Mouse (Mus musculus): ENCODE results near the gene Mgme1. TPM values are rescaled to one million over a fixed set of nuclear protein-coding genes. Genes with fewer than 3 reads are reported as not detected.

Mgme1 gene
- polyA plus RNA-seq, 1 experiment from 2014 or later, result 8.4 TPM

- H3K27ac ChIP-seq (replicated peaks), result no peak overlapping the region
- ATAC-seq (ENCODE audit: low FRiP score, low TSS enrichment) (no peak), DNase-seq (ENCODE audit: low spot score) (no peak)
These were observed 40.0 kb upstream of the Mgme1 start for GRCm38 (mm10) chr2:144230498-144230897.

GRCm38 (mm10) chr2:144231115-144231514 lies 39.3 kb upstream of the Mgme1 start:
- Histone ChIP-seq H3K9me3 (ENCODE audit: control insufficient read depth, low read length) (0 out of 2 replicates have a peak, but pooled peaks cover 7% of the 10 kb centered on the region), H3K9ac (ENCODE audit: low read length) (no peak overlapping the region), H3K4me1 (replicated peaks; ENCODE audit: control insufficient read depth, insufficient read depth) (no peaks in the 10 kb centered on the region), H3K4me3 (ENCODE audit: low read depth, low read length) (no peak overlapping the region), H3K4me2 (replicated peaks; ENCODE audit: low read depth) (no peak overlapping the region), H3K27me3 (ENCODE audit: control insufficient read depth, insufficient read depth, low read length) (no peaks in the 10 kb centered on the region), H3K27ac (replicated peaks) (no peak overlapping the region), H3K36me3 (ENCODE audit: control insufficient read depth, insufficient read depth, low read length) (no peaks in the 10 kb centered on the region)
- TF ChIP-seq EP300 (optimal IDR thresholded peaks at IDR 0.05) (no peak), CTCF (IDR thresholded peaks at IDR 0.05; ENCODE audit: low read depth) (no peak)
- WGBS, result 71% methylated on average over 5 of the region's 5 CpGs
- ATAC-seq (ENCODE audit: low FRiP score, low TSS enrichment) (no peak), DNase-seq (ENCODE audit: low spot score) (no peak)

More at GRCm38 (mm10) chr2:144230498-144230897, 40.0 kb upstream of the Mgme1 start:
- no peaks in the 10 kb centered on the region for H3K27me3 ChIP-seq (ENCODE audit: control insufficient read depth, insufficient read depth, low read length)
- TF ChIP-seq CTCF (IDR thresholded peaks at IDR 0.05; ENCODE audit: low read depth), result no peak
- no peak for TF ChIP-seq EP300 (optimal IDR thresholded peaks at IDR 0.05)
- 16% methylated on average over 7 of the region's 7 CpGs for WGBS
- no peak overlapping the region for H3K4me3 ChIP-seq (ENCODE audit: low read depth, low read length)
- no peak overlapping the region for H3K4me2 ChIP-seq (replicated peaks; ENCODE audit: low read depth)
- no peaks in the 10 kb centered on the region for H3K36me3 ChIP-seq (ENCODE audit: control insufficient read depth, insufficient read depth, low read length)
- H3K9ac ChIP-seq (ENCODE audit: low read length), result no peak overlapping the region
- 0 out of 2 replicates have a peak, but pooled peaks cover 7% of the 10 kb centered on the region for H3K9me3 ChIP-seq (ENCODE audit: control insufficient read depth, low read length)
- H3K4me1 ChIP-seq (replicated peaks; ENCODE audit: control insufficient read depth, insufficient read depth), result no peaks in the 10 kb centered on the region

GRCm38 (mm10) chr2:144233534-144233933 lies 36.9 kb upstream of the Mgme1 start:
- no peak overlapping the region for H3K9ac ChIP-seq (ENCODE audit: low read length)
- H3K36me3 ChIP-seq (ENCODE audit: control insufficient read depth, insufficient read depth, low read length), result no peaks in the 10 kb centered on the region
- H3K27ac ChIP-seq (replicated peaks), result no peak overlapping the region
- 73% methylated on average over 3 of the region's 3 CpGs for WGBS
- TF ChIP-seq CTCF (IDR thresholded peaks at IDR 0.05; ENCODE audit: low read depth), result no peak
- TF ChIP-seq EP300 (optimal IDR thresholded peaks at IDR 0.05), result no peak
- ATAC-seq (ENCODE audit: low FRiP score, low TSS enrichment) (no peak), DNase-seq (ENCODE audit: low spot score) (no peak)
- H3K4me2 ChIP-seq (replicated peaks; ENCODE audit: low read depth), result no peak overlapping the region
- no peaks in the 10 kb centered on the region for H3K27me3 ChIP-seq (ENCODE audit: control insufficient read depth, insufficient read depth, low read length)
- 0 out of 2 replicates have a peak, but pooled peaks cover 7% of the 10 kb centered on the region for H3K9me3 ChIP-seq (ENCODE audit: control insufficient read depth, low read length)
- no peak overlapping the region for H3K4me3 ChIP-seq (ENCODE audit: low read depth, low read length)
- peaks cover under 1% of the 10 kb centered on the region; the same call in 1 of the 2 replicates for H3K4me1 ChIP-seq (replicated peaks; ENCODE audit: control insufficient read depth, insufficient read depth)

- Histone ChIP-seq H3K9ac (ENCODE audit: low read length) (no peak overlapping the region), H3K27me3 (ENCODE audit: control insufficient read depth, insufficient read depth, low read length) (no peaks in the 10 kb centered on the region), H3K36me3 (ENCODE audit: control insufficient read depth, insufficient read depth, low read length) (no peaks in the 10 kb centered on the region), H3K4me1 (replicated peaks; ENCODE audit: control insufficient read depth, insufficient read depth) (peaks cover 2% of the 10 kb centered on the region; the same call in 1 of the 2 replicates), H3K4me2 (replicated peaks; ENCODE audit: low read depth) (no peak overlapping the region), H3K4me3 (ENCODE audit: low read depth, low read length) (no peak overlapping the region), H3K9me3 (ENCODE audit: control insufficient read depth, low read length) (0 out of 2 replicates have a peak, but pooled peaks cover 7% of the 10 kb centered on the region), H3K27ac (replicated peaks) (no peak overlapping the region)
- 50% methylated on average over 3 of the region's 3 CpGs for WGBS
- DNase-seq (ENCODE audit: low spot score) (no peak), ATAC-seq (ENCODE audit: low FRiP score, low TSS enrichment) (no peak)
- TF ChIP-seq EP300 (optimal IDR thresholded peaks at IDR 0.05), result no peak
- TF ChIP-seq CTCF (IDR thresholded peaks at IDR 0.05; ENCODE audit: low read depth), result no peak
These were observed 34.7 kb upstream of the Mgme1 start for GRCm38 (mm10) chr2:144235776-144236175.

GRCm38 (mm10) chr2:144236791-144237584 lies 33.5 kb upstream of the Mgme1 start:
- no peak for TF ChIP-seq CTCF (IDR thresholded peaks at IDR 0.05; ENCODE audit: low read depth)
- TF ChIP-seq EP300 (optimal IDR thresholded peaks at IDR 0.05), result no peak
- no peaks in the 10 kb centered on the region for H3K27me3 ChIP-seq (ENCODE audit: control insufficient read depth, insufficient read depth, low read length)
- H3K4me3 ChIP-seq (ENCODE audit: low read depth, low read length), result no peak overlapping the region
- H3K4me1 ChIP-seq (replicated peaks; ENCODE audit: control insufficient read depth, insufficient read depth), result peaks cover 2% of the 10 kb centered on the region; the same call in 1 of the 2 replicates
- H3K27ac ChIP-seq (replicated peaks), result no peak overlapping the region
- DNase-seq (ENCODE audit: low spot score) (no peak), ATAC-seq (ENCODE audit: low FRiP score, low TSS enrichment) (peak; percentile 54; the same call in 1 of the 2 replicates)
- H3K9ac ChIP-seq (ENCODE audit: low read length), result no peak overlapping the region
- H3K36me3 ChIP-seq (ENCODE audit: control insufficient read depth, insufficient read depth, low read length), result no peaks in the 10 kb centered on the region
- no peak overlapping the region for H3K4me2 ChIP-seq (replicated peaks; ENCODE audit: low read depth)
- 0 out of 2 replicates have a peak, but pooled peaks cover 7% of the 10 kb centered on the region for H3K9me3 ChIP-seq (ENCODE audit: control insufficient read depth, low read length)
- 57% methylated on average over 9 of the region's 9 CpGs for WGBS

- Histone ChIP-seq H3K27me3 (ENCODE audit: control insufficient read depth, insufficient read depth, low read length) (no peaks in the 10 kb centered on the region), H3K9me3 (ENCODE audit: control insufficient read depth, low read length) (0 out of 2 replicates have a peak, but pooled peaks cover 7% of the 10 kb centered on the region), H3K36me3 (ENCODE audit: control insufficient read depth, insufficient read depth, low read length) (no peaks in the 10 kb centered on the region), H3K9ac (ENCODE audit: low read length) (no peak overlapping the region), H3K27ac (replicated peaks) (peak overlapping the region; percentile 82), H3K4me1 (replicated peaks; ENCODE audit: control insufficient read depth, insufficient read depth) (peaks cover 2% of the 10 kb centered on the region; the same call in 1 of the 2 replicates), H3K4me3 (ENCODE audit: low read depth, low read length) (no peak overlapping the region), H3K4me2 (replicated peaks; ENCODE audit: low read depth) (no peak overlapping the region)
- ATAC-seq (ENCODE audit: low FRiP score, low TSS enrichment) (peak; percentile 59; the same call in 1 of the 2 replicates), DNase-seq (ENCODE audit: low spot score) (no peak)
- TF ChIP-seq CTCF (IDR thresholded peaks at IDR 0.05; ENCODE audit: low read depth) (no peak), EP300 (optimal IDR thresholded peaks at IDR 0.05) (no peak)
- 43% methylated on average over 6 of the region's 6 CpGs for WGBS
These were observed 32.1 kb upstream of the Mgme1 start for GRCm38 (mm10) chr2:144238341-144238740.
